Mouse (Mus musculus) retina, adult 2 months (tissue): ENCODE data around the gene Vmn2r80.
"Not testable (repeated sequence)": the region's sequence is repeated elsewhere in the genome, so short reads cannot be mapped to it uniquely, and the experiment has no call there.

Source experiments
- DNase-seq: peaks from one replicate; pipeline ENCODE4 v3.0.0-alpha.2; 2012; ENCODE audit warnings: low read depth, low spot score

Vmn2r80 gene

GRCm38 (mm10) chr10:79148469-79148868, at the start of gene Vmn2r80:
Vmn2r80 (plus strand) TSS chr10:79148769.
- not testable (repeated sequence) for DNase-seq

- DNase-seq, result no peak
Observed at GRCm38 (mm10) chr10:79106325-79107282, 42.0 kb upstream of the Vmn2r80 start.

- no peak for DNase-seq
Observed at GRCm38 (mm10) chr10:79107531-79107930, 41.0 kb upstream of the Vmn2r80 start.

- no peak for DNase-seq
Observed at GRCm38 (mm10) chr10:79109156-79109555, 39.4 kb upstream of the Vmn2r80 start.

GRCm38 (mm10) chr10:79110482-79110881, 38.1 kb upstream of the Vmn2r80 start:
- DNase-seq, result no peak

GRCm38 (mm10) chr10:79115085-79115484, 33.5 kb upstream of the Vmn2r80 start:
- DNase-seq, result no peak

- no peak for DNase-seq
Observed at GRCm38 (mm10) chr10:79116125-79116849, 32.3 kb upstream of the Vmn2r80 start.

- no peak for DNase-seq
Observed at GRCm38 (mm10) chr10:79151602-79152001, 3.0 kb downstream of the Vmn2r80 start.

GRCm38 (mm10) chr10:79199973-79200372, 51.4 kb downstream of the Vmn2r80 start:
- DNase-seq, result not testable (repeated sequence)

GRCm38 (mm10) chr10:79220432-79220831, 71.9 kb downstream of the Vmn2r80 start:
- DNase-seq, result no peak

- DNase-seq, result no peak
Observed at GRCm38 (mm10) chr10:79221606-79222005, 73.0 kb downstream of the Vmn2r80 start.

- DNase-seq, result no peak
Observed at GRCm38 (mm10) chr10:79222214-79222613, 73.6 kb downstream of the Vmn2r80 start.
